Mouse (Mus musculus): ENCODE data around the gene Tlk1. TPM values are rescaled to one million over a fixed set of nuclear protein-coding genes. Genes with fewer than 3 reads are reported as not detected.
A peak's percentile ranks its signal among the peaks of the same experiment; 100 is the strongest.

Tlk1 gene
- polyA plus RNA-seq, 1 experiment from 2014 or later: 23.7 TPM

- H3K27me3 ChIP-seq: no peaks in the 10 kb centered on the region
- H3K27ac ChIP-seq (replicated peaks): no peak overlapping the region
- H3K4me2 ChIP-seq: no peak overlapping the region
- H3K4me3 ChIP-seq: no peak overlapping the region
- 100% methylated on average over 1 of the region's 1 CpGs for WGBS
- H3K9ac ChIP-seq: no peak overlapping the region
- H3K9me3 ChIP-seq: no peaks in the 10 kb centered on the region
- ATAC-seq (ENCODE audit: low read depth): peak; percentile 56; the same call in 1 of the 2 replicates
- peaks cover 14% of the 10 kb centered on the region for H3K4me1 ChIP-seq (replicated peaks)
- no peaks in the 10 kb centered on the region for H3K36me3 ChIP-seq
Measured at GRCm38 (mm10) chr2:70779634-70780033, 45.9 kb downstream of the Tlk1 start.

- peaks cover 14% of the 10 kb centered on the region for H3K4me1 ChIP-seq (replicated peaks)
- 83% methylated on average over 2 of the region's 2 CpGs for WGBS
Measured at GRCm38 (mm10) chr2:70776744-70777143, 48.8 kb downstream of the Tlk1 start.

GRCm38 (mm10) chr2:70764734-70765133 is 60.8 kb downstream of the Tlk1 start:
- WGBS: 91% methylated on average over 7 of the region's 7 CpGs
- Histone ChIP-seq H3K36me3 (no peaks in the 10 kb centered on the region), H3K4me2 (no peak overlapping the region), H3K9ac (no peak overlapping the region), H3K27me3 (no peaks in the 10 kb centered on the region), H3K27ac (replicated peaks) (no peak overlapping the region), H3K4me1 (replicated peaks) (no peaks in the 10 kb centered on the region), H3K4me3 (no peak overlapping the region), H3K9me3 (no peaks in the 10 kb centered on the region)
- ATAC-seq (ENCODE audit: low read depth): no peak

More at GRCm38 (mm10) chr2:70776744-70777143, 48.8 kb downstream of the Tlk1 start:
- Histone ChIP-seq H3K4me3 (no peak overlapping the region), H3K4me2 (no peak overlapping the region), H3K9ac (no peak overlapping the region), H3K36me3 (no peaks in the 10 kb centered on the region), H3K27ac (replicated peaks) (no peak overlapping the region), H3K27me3 (no peaks in the 10 kb centered on the region), H3K9me3 (no peaks in the 10 kb centered on the region)
- no peak for ATAC-seq (ENCODE audit: low read depth)

GRCm38 (mm10) chr2:70762741-70763140 is 62.8 kb downstream of the Tlk1 start:
- Histone ChIP-seq H3K4me1 (replicated peaks) (no peaks in the 10 kb centered on the region), H3K27ac (replicated peaks) (no peak overlapping the region), H3K4me3 (no peak overlapping the region), H3K9me3 (no peaks in the 10 kb centered on the region), H3K9ac (no peak overlapping the region), H3K27me3 (no peaks in the 10 kb centered on the region), H3K36me3 (no peaks in the 10 kb centered on the region), H3K4me2 (no peak overlapping the region)
- WGBS: 90% methylated on average over 1 of the region's 1 CpGs
- ATAC-seq (ENCODE audit: low read depth): no peak

GRCm38 (mm10) chr2:70752149-70752548 is 73.4 kb downstream of the Tlk1 start:
- H3K36me3 ChIP-seq: peaks cover 13% of the 10 kb centered on the region; the same call in 1 of the 2 replicates
- no peak overlapping the region for H3K4me2 ChIP-seq
- no peaks in the 10 kb centered on the region for H3K4me1 ChIP-seq (replicated peaks)
- H3K9me3 ChIP-seq: no peaks in the 10 kb centered on the region
- WGBS: 96% methylated on average over 5 of the region's 5 CpGs
- H3K4me3 ChIP-seq: no peak overlapping the region
- no peak overlapping the region for H3K27ac ChIP-seq (replicated peaks)
- ATAC-seq (ENCODE audit: low read depth): no peak
- H3K9ac ChIP-seq: no peak overlapping the region
- H3K27me3 ChIP-seq: no peaks in the 10 kb centered on the region

GRCm38 (mm10) chr2:70751655-70752054 is 73.9 kb downstream of the Tlk1 start:
- H3K4me1 ChIP-seq (replicated peaks): no peaks in the 10 kb centered on the region
- H3K36me3 ChIP-seq: peaks cover 16% of the 10 kb centered on the region; the same call in 1 of the 2 replicates
- H3K9me3 ChIP-seq: no peaks in the 10 kb centered on the region
- H3K9ac ChIP-seq: no peak overlapping the region
- H3K4me2 ChIP-seq: no peak overlapping the region
- ATAC-seq (ENCODE audit: low read depth): no peak
- WGBS: 94% methylated on average over 2 of the region's 2 CpGs
- no peaks in the 10 kb centered on the region for H3K27me3 ChIP-seq
- H3K4me3 ChIP-seq: no peak overlapping the region
- H3K27ac ChIP-seq (replicated peaks): no peak overlapping the region

- Histone ChIP-seq H3K9ac (no peak overlapping the region), H3K36me3 (peaks cover 39% of the 10 kb centered on the region), H3K4me3 (no peak overlapping the region), H3K4me1 (replicated peaks) (no peaks in the 10 kb centered on the region), H3K9me3 (no peaks in the 10 kb centered on the region), H3K27ac (replicated peaks) (no peak overlapping the region), H3K4me2 (no peak overlapping the region), H3K27me3 (no peaks in the 10 kb centered on the region)
- ATAC-seq (ENCODE audit: low read depth): no peak
- 82% methylated on average over 2 of the region's 2 CpGs for WGBS
Measured at GRCm38 (mm10) chr2:70742588-70742987, 82.9 kb downstream of the Tlk1 start.

- no peaks in the 10 kb centered on the region for H3K27me3 ChIP-seq
- 50% methylated on average over 5 of the region's 5 CpGs for WGBS
Measured at GRCm38 (mm10) chr2:70741901-70742300, 83.6 kb downstream of the Tlk1 start.

GRCm38 (mm10) chr2:70736008-70736407 is 89.5 kb downstream of the Tlk1 start:
- H3K4me2 ChIP-seq: no peak overlapping the region
- H3K27me3 ChIP-seq: no peaks in the 10 kb centered on the region
- H3K9ac ChIP-seq: no peak overlapping the region
- no peaks in the 10 kb centered on the region for H3K4me1 ChIP-seq (replicated peaks)
- H3K27ac ChIP-seq (replicated peaks): no peak overlapping the region
- H3K4me3 ChIP-seq: no peak overlapping the region
- H3K9me3 ChIP-seq: no peaks in the 10 kb centered on the region
- ATAC-seq (ENCODE audit: low read depth): no peak
- WGBS: 69% methylated on average over 5 of the region's 5 CpGs
- peaks cover 19% of the 10 kb centered on the region for H3K36me3 ChIP-seq

More at GRCm38 (mm10) chr2:70741901-70742300, 83.6 kb downstream of the Tlk1 start:
- Histone ChIP-seq H3K36me3 (peaks cover 44% of the 10 kb centered on the region), H3K9ac (no peak overlapping the region), H3K4me3 (no peak overlapping the region), H3K9me3 (no peaks in the 10 kb centered on the region), H3K4me1 (replicated peaks) (no peaks in the 10 kb centered on the region), H3K27ac (replicated peaks) (no peak overlapping the region), H3K4me2 (no peak overlapping the region)
- no peak for ATAC-seq (ENCODE audit: low read depth)

- no peak overlapping the region for H3K9ac ChIP-seq
- no peak overlapping the region for H3K4me2 ChIP-seq
- H3K4me1 ChIP-seq (replicated peaks): no peaks in the 10 kb centered on the region
- H3K4me3 ChIP-seq: no peak overlapping the region
- ATAC-seq (ENCODE audit: low read depth): no peak
- no peak overlapping the region for H3K27ac ChIP-seq (replicated peaks)
- 84% methylated on average over 4 of the region's 4 CpGs for WGBS
- peaks cover 21% of the 10 kb centered on the region for H3K36me3 ChIP-seq
- H3K27me3 ChIP-seq: no peaks in the 10 kb centered on the region
- H3K9me3 ChIP-seq: no peaks in the 10 kb centered on the region
Measured at GRCm38 (mm10) chr2:70735534-70735933, 90.0 kb downstream of the Tlk1 start.

- Histone ChIP-seq H3K9me3 (no peaks in the 10 kb centered on the region), H3K4me2 (no peak overlapping the region), H3K4me1 (replicated peaks) (no peaks in the 10 kb centered on the region), H3K4me3 (no peak overlapping the region), H3K9ac (no peak overlapping the region), H3K27ac (replicated peaks) (no peak overlapping the region), H3K27me3 (no peaks in the 10 kb centered on the region), H3K36me3 (peaks cover 28% of the 10 kb centered on the region)
- 86% methylated on average over 2 of the region's 2 CpGs for WGBS
- no peak for ATAC-seq (ENCODE audit: low read depth)
Measured at GRCm38 (mm10) chr2:70727089-70727488, 98.4 kb downstream of the Tlk1 start.

GRCm38 (mm10) chr2:70723610-70724243 is 101.8 kb downstream of the Tlk1 start:
- Histone ChIP-seq H3K4me2 (no peak overlapping the region), H3K9ac (no peak overlapping the region), H3K27ac (replicated peaks) (no peak overlapping the region), H3K36me3 (peaks cover 51% of the 10 kb centered on the region), H3K27me3 (no peaks in the 10 kb centered on the region), H3K4me1 (replicated peaks) (no peaks in the 10 kb centered on the region), H3K4me3 (no peak overlapping the region), H3K9me3 (no peaks in the 10 kb centered on the region)
- WGBS: 88% methylated on average over 9 of the region's 9 CpGs
- ATAC-seq (ENCODE audit: low read depth): no peak

- no peaks in the 10 kb centered on the region for H3K27me3 ChIP-seq
- H3K9ac ChIP-seq: no peak overlapping the region
- WGBS: 90% methylated on average over 4 of the region's 4 CpGs
- no peaks in the 10 kb centered on the region for H3K4me1 ChIP-seq (replicated peaks)
- no peaks in the 10 kb centered on the region for H3K9me3 ChIP-seq
- no peak overlapping the region for H3K4me3 ChIP-seq
- no peak for ATAC-seq (ENCODE audit: low read depth)
- peaks cover 56% of the 10 kb centered on the region for H3K36me3 ChIP-seq
- no peak overlapping the region for H3K4me2 ChIP-seq
- H3K27ac ChIP-seq (replicated peaks): no peak overlapping the region
Measured at GRCm38 (mm10) chr2:70710878-70711277, 114.7 kb downstream of the Tlk1 start.

Measured in neural tube, embryonic 13.5 days (tissue).